Mouse (Mus musculus) liver, embryonic 14.5 days (tissue): ENCODE measurements around the gene Mfsd12. TPM values are rescaled to one million over a fixed set of nuclear protein-coding genes. Genes with fewer than 3 reads are reported as not detected.

ENCODE experiments used
- ATAC-seq: fragments of 200-750 bp; cut with Nextera tagmentation; 2 replicates; pipeline ENCODE4 v1.8.0; 2017; ENCODE audit warnings: moderate number of reproducible peaks, mild to moderate bottlenecking, moderate library complexity; ENCODE audit not compliant: insufficient read depth
- DNase-seq, 3 experiments: peaks; one replicate each; pipeline ENCODE4 v3.0.0-alpha.2; 2012 to 2013; ENCODE audit warnings: low read depth in 3 of 3, low spot score in 3 of 3
- H3K27ac ChIP-seq: fragments of 300-500 bp; sonication (generic); 2 replicates; pipeline ENCODE4 v1.5.1; 2014; ENCODE audit warnings: moderate library complexity, mild to moderate bottlenecking, control low read depth, inconsistent platforms
- H3K27me3 ChIP-seq: fragments of 300-500 bp; sonication (generic); 2 replicates; pipeline ENCODE4 v1.6.1; 2014; ENCODE audit warnings: mild to moderate bottlenecking, low read length, moderate library complexity; ENCODE audit not compliant: control insufficient read depth, insufficient read depth
- H3K36me3 ChIP-seq: fragments of 300-500 bp; sonication (generic); replicated peaks from 2 replicates; pipeline ENCODE4 v1.6.1; 2014; ENCODE audit warnings: low read depth; ENCODE audit not compliant: control insufficient read depth, insufficient read depth
- H3K4me1 ChIP-seq, 2 experiments: fragments of 200-500 bp in 1 of 2; fragments of 300-500 bp in 1 of 2; sonication (generic) in 1 of 2; replicated peaks; 2 replicates each; pipeline ENCODE4 v1.6.1; 2012 to 2014; ENCODE audit warnings: antibody characterized with exemption in 1 of 2, inconsistent platforms in 1 of 2, low read length in 1 of 2; ENCODE audit not compliant: control insufficient read depth in 2 of 2, insufficient read depth in 2 of 2
- H3K4me2 ChIP-seq: fragments of 300-500 bp; sonication (generic); 2 replicates; pipeline ENCODE4 v1.6.1; 2014; ENCODE audit warnings: low read depth, mild to moderate bottlenecking, control low read depth, moderate library complexity
- H3K4me3 ChIP-seq, 2 experiments: fragments of 200-500 bp in 1 of 2; fragments of 300-500 bp in 1 of 2; sonication (generic) in 1 of 2; 2 replicates each; pipeline ENCODE4 v1.5.1; 2012 to 2014; ENCODE audit warnings: low read depth in 2 of 2, low read length in 2 of 2, mild to moderate bottlenecking in 2 of 2, control low read depth in 1 of 2, inconsistent platforms in 1 of 2, moderate library complexity in 1 of 2; ENCODE audit not compliant: insufficient read depth in 1 of 2
- H3K9ac ChIP-seq: fragments of 300-500 bp; sonication (generic); replicated peaks from 2 replicates; pipeline ENCODE4 v1.6.1; 2014; ENCODE audit warnings: mild to moderate bottlenecking, control low read depth, moderate library complexity
- H3K9me3 ChIP-seq: fragments of 300-500 bp; sonication (generic); 2 replicates; pipeline ENCODE4 v1.6.1; 2016; ENCODE audit warnings: low read length, mixed read lengths; ENCODE audit not compliant: control insufficient read depth
- CTCF ChIP-seq: IDR thresholded peaks from 2 replicates; pipeline ENCODE4 v1.5.1; 2016; ENCODE audit warnings: antibody characterized with exemption, low read depth, control low read depth
- EP300 ChIP-seq: IDR thresholded peaks from 2 replicates; pipeline ENCODE4 v1.6.1; 2016; ENCODE audit warnings: antibody characterized with exemption, low read depth
- WGBS: fragments of 180-500 bp; shearing (Covaris S2); extraction: QIAGEN DNeasy Blood & Tissue Kit; methylation state at CpG from one replicate; pipeline ENCODE4 v1.1.7; 2014; ENCODE audit not compliant: insufficient replicate concordance; 5-methylcytosine and 5-hydroxymethylcytosine counted together
- polyA plus RNA-seq, 2 experiments: library from polyadenylated mRNA; depleted of rRNA in 1 of 2; stranded (reverse) in 1 of 2; unstranded in 1 of 2; fragments of >200 nt; fragmentation: Nextera tagmentation in 1 of 2; extraction: Ambion mirVana in 1 of 2; gene quantifications; 2 replicates each; pipeline versions ENCODE4 v1.2.1 to v1.2.3; 2012 to 2014

Gene Mfsd12
- polyA plus RNA-seq, 2 experiments: 6.1 to 8.4 TPM

DNA sequence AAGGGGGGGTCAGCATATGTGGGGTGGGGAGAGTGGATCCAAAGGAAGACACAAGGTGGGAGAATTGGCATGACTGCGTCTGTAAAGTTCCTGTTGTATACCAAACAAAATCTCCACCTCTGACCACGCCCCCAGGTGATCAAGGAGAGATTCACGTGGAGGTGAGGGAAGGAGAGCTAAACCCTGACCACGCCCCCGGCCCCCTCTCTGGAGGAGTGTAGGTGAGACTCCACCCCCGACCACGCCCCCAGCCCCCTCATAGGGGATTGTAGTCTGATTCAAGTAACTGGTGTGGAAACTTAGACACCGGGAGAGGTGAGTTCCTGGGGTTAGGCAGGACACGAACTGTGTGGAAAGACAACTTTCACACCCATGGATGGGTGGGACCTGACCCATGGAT lies 46.8 kb downstream of the Mfsd12 start:
- Histone ChIP-seq H3K27me3 (peaks cover 31% of the 10 kb centered on the region), H3K9ac (no peak overlapping the region), H3K4me2 (no peak overlapping the region), H3K27ac (no peak overlapping the region), H3K4me1 (peaks cover 7 to 19% of the 10 kb centered on the region in 2 experiments; a peak in 3 of 4 replicates), H3K4me3 (no peak overlapping the region), H3K9me3 (no peaks in the 10 kb centered on the region), H3K36me3 (no peaks in the 10 kb centered on the region; the same call in 1 of the 2 replicates)
- ATAC-seq (no peak), DNase-seq (no peak)
- 27% methylated on average over 9 of the region's 9 CpGs for WGBS
- TF ChIP-seq CTCF: no peak

DNA sequence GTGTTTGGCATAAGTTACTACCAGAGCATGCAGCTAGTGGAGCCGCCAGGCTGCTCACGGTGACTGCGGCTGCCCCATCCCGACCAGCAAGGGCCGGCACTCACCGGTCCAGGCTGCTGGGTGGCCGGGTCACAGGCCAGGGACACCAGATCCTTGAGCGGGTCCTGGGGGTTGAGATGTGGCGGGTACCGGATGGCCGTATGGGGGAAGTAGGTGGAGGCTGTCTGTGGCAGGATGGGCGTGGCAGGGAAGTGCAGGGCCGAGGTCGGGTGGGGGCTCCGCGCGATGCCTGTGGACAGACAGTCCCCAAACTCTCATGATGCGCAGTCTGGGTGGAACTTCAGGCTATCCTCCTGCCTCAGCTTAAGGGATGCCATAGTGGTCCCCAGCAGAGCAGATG lies 47.4 kb downstream of the Mfsd12 start:
- Histone ChIP-seq H3K9me3 (no peaks in the 10 kb centered on the region), H3K36me3 (no peaks in the 10 kb centered on the region; the same call in 1 of the 2 replicates), H3K27ac (no peak overlapping the region), H3K27me3 (peaks cover 31% of the 10 kb centered on the region), H3K4me1 (peaks cover 7 to 19% of the 10 kb centered on the region in 2 experiments; a peak in 3 of 4 replicates), H3K4me3 (no peak overlapping the region), H3K4me2 (no peak overlapping the region), H3K9ac (no peak overlapping the region)
- ATAC-seq (no peak), DNase-seq (no peak)
- WGBS: 23% methylated on average over 18 of the region's 18 CpGs
- TF ChIP-seq EP300: no peak
- TF ChIP-seq CTCF: no peak

DNA sequence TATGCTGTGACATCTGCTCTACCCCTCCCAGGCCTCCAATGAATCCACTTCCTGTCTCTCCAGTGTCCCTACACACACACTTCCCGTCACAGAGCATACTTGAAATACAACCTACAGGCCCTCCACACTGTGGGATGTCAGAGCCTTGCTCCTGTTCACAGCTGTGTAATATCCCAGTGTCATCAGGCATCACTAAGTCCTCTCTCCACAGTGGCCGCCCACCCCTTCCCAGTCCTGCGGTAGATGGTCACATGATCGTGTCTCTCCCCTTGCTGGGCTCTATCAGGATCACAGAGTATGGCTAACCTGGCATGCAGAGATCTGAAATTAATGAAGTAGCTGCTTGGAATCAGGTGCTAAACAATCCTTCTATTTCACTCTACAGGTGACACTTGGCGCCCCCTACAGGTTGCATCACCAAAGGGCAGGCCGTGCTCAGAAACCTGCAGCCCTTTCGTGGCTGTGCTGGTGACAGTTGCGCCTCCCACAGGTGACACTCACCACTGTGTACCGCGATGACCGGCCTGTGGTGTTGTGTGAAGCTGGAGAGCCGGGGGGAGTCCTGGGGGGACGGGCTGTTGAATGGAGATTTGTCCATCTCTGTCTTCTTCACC lies 48.4 kb downstream of the Mfsd12 start:
- H3K27ac ChIP-seq: no peak overlapping the region
- H3K27me3 ChIP-seq: peaks cover 31% of the 10 kb centered on the region
- TF ChIP-seq EP300 (no peak), CTCF (peak; percentile 92)
- H3K4me2 ChIP-seq: no peak overlapping the region
- no peaks in the 10 kb centered on the region for H3K36me3 ChIP-seq
- H3K4me3 ChIP-seq: no peak overlapping the region
- WGBS: 34% methylated on average over 13 of the region's 13 CpGs
- no peaks in the 10 kb centered on the region for H3K9me3 ChIP-seq
- H3K4me1 ChIP-seq: peaks cover 7 to 20% of the 10 kb centered on the region in 2 experiments; a peak in 3 of 4 replicates
- ATAC-seq (no peak), DNase-seq (peak in 1 of 3 experiments; percentile 44)
- H3K9ac ChIP-seq: no peak overlapping the region

DNA sequence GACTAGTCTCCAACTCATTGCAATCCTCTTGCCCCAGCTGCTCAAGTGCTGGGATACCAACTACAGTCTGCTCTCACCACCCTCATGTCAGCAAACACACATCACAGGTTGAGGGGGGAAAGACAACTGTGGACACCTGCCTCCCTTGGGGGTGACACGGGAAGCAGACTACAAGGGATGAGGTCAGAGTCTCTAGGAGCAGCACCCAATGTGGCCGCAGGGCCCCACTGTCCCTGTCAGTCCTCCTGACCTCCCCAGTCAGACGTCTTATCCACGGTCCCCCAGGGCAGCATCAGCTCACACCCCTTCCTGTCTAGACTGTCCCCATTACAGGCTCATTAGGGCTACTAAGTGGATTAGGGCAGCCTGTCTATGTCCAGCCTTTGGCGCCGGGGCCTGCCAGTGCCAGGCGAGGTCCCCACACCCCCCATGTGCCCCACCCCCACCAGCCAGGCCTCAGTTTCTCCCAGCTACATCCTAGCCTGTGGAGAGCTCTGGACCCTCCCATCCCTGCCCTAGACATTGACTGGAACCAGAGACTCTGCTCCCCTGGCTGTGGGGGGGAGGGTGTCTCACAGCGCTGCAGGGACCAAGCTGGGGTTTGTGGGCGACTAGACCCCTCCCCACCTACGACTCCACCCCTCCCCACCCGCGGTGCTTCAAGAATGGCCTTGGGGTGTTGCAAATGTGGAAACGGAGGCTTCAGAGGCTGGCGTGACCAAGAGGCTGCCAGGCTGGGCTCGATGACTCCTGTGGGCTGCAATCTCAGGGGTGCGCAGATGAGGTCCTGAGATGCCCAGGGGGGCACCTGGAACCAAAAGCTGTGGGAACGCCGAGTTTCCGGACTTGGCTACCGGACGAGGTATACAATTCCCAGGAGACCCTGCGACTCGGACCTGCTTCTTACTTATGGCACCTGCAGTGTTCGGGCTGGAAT lies 49.5 kb downstream of the Mfsd12 start:
- WGBS: 15% methylated on average over 24 of the region's 24 CpGs
- TF ChIP-seq CTCF (no peak), EP300 (no peak)
- DNase-seq (no peak), ATAC-seq (no peak)
- Histone ChIP-seq H3K27ac (no peak overlapping the region), H3K4me1 (peaks cover 3 to 15% of the 10 kb centered on the region in 2 experiments; a peak in 3 of 4 replicates), H3K27me3 (peaks cover 31% of the 10 kb centered on the region), H3K4me3 (peak overlapping the region in 1 of 2 experiments; percentile 8; a peak in 1 of 4 replicates), H3K36me3 (no peaks in the 10 kb centered on the region), H3K4me2 (peak overlapping the region; percentile 44), H3K9ac (no peak overlapping the region), H3K9me3 (no peaks in the 10 kb centered on the region)
